Mouse (Mus musculus) gastrocnemius, postnatal 36 days (tissue): ENCODE measurements around the gene Fndc9. TPM values are rescaled to one million over a fixed set of nuclear protein-coding genes. Genes with fewer than 3 reads are reported as not detected.
A peak's percentile ranks its signal among the peaks of the same experiment; 100 is the strongest.

ENCODE experiments used
- DNase-seq, 2 experiments: peaks; one replicate each; pipeline ENCODE4 v3.0.0; 2022
- intact Hi-C: fragments of 180-260 bp; cut with DNase I; formaldehyde crosslinking; loops from one replicate; pipeline ENCODE4 v1.15.1; 2025
- long read RNA-seq, 2 experiments: library from polyadenylated mRNA; stranded (forward); transcript quantifications; one replicate each; pipeline ENCODE4 v2.0.0; 2021
- total RNA-seq, 2 experiments: library from RNA; stranded (reverse); gene quantifications; 2 replicates each; pipeline ENCODE4 v1.2.3; 2021

Gene Fndc9
- not detected for total RNA-seq
- long read RNA-seq, experiment 1: 0 reads
- long read RNA-seq, experiment 2, partial matches to known transcripts: 0 of 3 reads
- long read RNA-seq, experiment 2, other reads (novel, unspliced or antisense): 3 of 3 reads

DNA sequence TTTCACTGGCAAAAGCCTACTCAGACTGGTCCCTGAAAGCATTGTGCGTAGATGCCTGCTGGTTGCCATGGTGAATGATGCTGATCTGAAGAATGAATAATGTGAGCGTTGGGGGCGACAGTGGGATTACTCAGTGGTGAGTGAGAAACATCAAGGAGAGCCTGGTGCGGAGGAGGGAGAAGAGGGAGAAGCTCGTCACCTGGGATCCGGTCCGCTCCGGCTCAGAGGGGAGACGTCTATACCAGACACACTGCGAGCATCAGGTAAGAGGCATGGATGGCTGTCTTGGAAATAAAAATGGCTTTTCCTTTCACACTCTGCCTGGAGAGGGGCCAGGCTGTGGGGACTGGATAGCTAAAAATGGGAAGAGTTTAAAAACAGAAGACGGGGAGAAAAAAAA lies at the start of gene Fndc9:
Fndc9 (plus strand) TSS at position 198 of the 400 bp plus-strand sequence.
- DNase-seq: no peak
- intact Hi-C loops: no loop called here

DNA sequence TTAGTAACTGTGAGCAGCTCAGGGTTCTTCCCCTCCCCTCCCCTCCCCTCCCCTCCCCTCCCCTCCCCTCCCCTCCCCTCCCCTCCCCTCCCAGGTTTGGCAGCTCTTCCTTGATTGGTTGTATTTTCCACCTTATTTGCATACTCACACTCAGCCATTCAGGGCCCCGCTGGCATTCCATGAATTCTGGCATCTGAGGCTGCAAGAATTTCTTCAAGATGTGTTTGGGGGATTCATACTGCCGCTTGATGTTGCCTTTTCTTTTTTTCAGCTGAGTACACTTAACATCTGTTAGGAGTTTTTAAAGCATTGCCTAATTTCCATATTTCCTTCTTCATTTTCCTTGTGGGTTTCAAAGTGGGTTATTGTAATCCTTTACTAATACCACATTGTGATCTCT lies 47.0 kb upstream of the Fndc9 start:
- DNase-seq: no peak
- intact Hi-C loops: no loop called here

DNA sequence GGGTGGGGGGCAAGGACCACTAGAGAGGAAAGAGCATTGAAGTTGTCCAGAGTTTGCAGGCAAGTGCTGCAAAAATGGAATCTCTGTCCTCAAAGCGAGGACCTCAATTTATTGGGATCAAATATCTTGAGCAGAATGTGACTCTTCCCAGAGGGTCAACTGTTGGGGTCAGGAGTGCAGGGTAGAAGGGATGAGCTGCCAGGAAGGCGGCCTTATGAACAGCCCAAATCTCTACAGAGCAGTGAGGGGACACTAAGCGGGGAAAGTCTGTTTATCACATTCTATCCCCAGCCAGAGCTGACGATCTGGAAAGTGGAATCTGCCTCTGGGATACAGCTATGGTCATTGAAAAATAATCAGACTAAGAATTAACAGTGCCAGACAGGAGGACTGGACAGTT lies 41.2 kb upstream of the Fndc9 start:
- intact Hi-C loops: no loop called here
- DNase-seq: no peak

DNA sequence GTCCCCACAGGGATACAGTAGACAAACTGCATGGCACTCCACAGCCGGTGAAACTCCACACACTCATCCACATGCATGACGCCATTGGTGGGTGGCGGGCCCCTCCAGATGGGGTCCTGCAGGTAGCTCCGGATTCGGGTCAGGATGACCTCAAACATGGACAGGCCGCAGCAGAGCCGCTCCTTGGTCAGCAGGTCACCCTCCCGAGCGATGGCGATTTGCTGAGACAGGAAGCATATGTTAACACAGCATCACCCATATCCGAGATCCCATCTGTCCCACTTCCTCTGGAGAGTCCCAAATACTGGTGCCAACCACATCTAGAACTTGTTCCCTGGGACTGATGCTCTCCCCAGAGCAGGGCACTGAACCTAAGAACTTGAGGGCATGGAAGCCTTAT lies 34.7 kb upstream of the Fndc9 start:
- no peak for DNase-seq
- intact Hi-C loops: no loop called here

DNA sequence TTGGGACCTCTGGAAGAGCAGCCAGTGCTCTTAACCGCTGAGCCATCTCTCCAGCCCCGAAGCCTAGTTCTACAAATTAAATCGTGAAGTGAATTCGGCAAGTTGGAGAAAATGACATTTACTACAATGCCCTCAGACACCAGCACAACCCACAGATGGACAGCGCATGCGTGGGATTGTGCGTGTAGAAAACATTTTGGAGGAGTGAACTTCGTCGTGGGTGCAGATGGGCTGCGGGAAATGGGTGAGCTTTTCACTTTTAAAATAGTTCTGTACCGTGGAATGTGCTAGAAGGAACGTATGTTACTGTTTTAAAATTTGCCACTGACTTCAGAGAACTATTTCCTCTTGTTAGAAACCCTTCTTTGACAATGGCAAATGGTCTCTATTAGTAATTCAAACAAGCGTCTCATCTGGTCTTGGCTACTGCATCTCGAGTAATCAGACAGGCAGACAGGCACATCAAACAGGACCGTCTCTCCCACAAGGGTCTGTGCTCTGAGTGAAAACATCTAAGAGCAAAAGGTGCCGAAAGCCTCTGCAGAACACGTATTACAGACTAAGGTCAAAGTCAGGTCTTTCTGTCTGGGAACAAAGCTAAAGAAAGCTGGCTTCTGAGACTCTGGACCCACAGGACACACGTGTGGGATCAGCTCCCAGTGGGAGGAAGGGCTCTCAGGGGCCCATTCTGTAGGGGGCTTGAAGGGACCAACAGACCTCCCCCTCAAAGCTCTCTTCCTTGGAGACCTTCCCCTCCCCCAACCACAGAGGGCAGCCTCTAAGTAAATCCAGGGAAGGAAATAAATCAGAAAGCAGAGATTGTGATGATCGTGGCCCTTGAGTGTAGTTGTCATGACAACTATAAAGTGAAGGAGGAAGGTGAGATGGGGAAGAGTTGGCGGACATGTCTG lies 33.4 kb upstream of the Fndc9 start:
- intact Hi-C loops: no loop called here
- no peak for DNase-seq

DNA sequence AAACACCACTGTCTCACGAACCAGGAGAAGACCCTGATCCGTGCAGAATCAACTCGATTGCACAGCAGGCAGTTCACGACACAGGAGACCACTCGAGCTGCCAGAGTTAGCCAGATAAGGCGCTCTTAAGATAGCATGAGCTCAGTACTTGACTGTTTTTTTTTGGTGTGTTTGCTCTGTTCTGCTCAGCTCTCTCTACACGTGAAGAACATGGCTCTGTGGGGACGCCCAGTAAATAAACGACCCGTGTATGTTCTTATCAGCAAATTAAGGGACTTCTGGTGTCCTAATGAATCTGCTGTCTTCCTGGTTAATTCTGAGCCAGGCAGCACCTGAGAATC lies 32.8 kb upstream of the Fndc9 start:
- intact Hi-C loops: no loop called here
- DNase-seq: no peak

DNA sequence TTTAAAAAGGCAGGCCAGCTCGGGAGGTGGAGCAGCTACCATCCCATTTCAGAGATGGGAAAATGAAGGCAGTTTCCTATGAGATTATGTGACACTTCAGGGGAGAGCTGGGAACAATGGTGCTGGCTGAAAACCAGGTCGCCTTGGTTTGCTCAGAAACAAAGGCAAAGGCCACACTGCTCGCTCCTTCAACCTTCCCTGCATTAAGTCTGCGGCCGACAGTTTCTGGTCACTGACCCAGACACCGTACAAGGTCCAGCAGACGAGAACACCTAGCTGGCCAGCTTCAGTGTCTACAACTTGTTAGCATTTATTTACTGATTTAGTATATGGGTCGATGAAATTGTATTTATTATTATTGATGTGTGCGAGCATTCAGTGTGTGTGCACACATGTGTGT lies 30.5 kb upstream of the Fndc9 start:
- DNase-seq: no peak

DNA sequence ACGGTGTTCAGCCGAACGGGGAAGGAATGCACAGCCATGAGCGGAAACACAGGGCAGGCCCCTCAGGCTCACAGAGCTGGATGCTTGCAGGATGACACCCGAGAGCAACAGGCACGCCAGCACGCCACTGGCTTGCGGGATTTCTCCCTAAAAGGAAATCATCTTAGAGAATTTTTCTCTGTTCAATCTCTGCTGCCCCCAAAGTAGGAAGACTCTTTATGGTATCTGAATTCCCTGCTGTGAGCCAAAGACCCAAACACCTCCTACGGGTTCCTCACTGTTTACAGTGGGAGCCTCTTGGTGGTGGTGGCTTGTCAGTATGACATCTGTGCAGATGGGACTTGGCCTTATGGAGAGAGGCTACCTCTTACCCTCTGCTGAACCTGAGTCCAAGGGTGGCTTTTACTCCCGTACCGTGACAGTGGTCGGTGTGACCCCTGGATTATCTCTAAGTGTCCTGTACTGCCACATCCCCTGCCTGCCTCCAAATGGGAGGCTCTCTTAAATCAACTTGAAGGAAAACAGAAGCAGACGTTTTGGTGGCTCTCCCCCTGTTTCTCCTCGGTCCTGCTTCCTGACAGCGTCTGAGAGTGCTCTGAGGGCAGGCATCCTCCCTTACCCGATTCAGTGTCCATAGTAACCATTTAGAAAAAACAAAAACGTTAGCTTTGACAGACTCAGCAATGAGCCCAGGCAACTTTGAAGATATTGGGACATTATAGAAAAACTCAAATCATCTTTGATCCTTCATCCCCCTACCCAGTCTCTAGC lies 29.5 kb upstream of the Fndc9 start:
- intact Hi-C loops: no loop called here
- no peak for DNase-seq

More for the DNA sequence above, 30.5 kb upstream of the Fndc9 start:
- intact Hi-C loops: no loop called here

DNA sequence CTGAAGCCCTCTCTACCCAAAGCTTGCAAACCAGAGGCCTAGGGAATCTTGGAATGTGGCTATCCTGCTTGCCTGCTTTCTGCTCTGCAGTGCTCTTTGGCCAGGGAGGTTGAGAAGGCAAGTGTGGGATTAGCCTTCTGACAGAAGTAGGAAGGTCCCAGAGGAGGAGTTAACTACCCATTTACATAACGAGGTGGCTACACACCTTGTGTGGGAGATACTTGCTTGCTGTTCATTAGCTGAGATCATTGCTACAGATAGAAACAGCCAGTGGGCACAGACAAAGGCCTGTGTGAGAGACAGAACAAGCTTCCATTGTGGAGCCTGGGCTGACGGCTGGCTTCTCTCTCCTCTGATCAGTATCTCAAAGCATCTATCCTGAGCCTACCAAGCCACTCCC lies 25.4 kb upstream of the Fndc9 start:
- intact Hi-C loops: loop anchor here (5.0 kb wide), 1 partner anchor 83 kb away; no protein-coding TSS in a partner anchor
- DNase-seq: no peak

DNA sequence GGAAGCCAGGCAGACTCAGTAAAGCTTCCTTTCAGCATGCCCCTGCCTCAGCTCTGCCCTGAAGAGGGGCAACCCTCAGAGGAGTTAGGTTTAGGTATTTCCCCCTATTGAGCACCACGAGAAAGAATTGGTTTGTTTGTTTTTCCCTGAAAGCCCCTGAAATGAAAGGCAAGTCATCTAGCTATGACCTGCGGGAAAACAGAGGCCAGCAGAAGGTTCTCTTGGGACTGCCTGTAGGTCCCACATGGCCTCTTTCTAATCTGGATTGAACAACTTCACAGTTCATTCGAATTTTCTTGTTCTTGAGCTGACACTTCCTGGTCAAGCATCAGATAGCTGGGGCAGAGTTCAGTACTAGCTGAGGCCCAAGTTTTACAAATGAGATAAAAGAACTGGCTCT lies 23.5 kb upstream of the Fndc9 start:
- DNase-seq: no peak
- intact Hi-C loops: loop anchor here (5.0 kb wide), 1 partner anchor 85 kb away; no protein-coding TSS in a partner anchor

DNA sequence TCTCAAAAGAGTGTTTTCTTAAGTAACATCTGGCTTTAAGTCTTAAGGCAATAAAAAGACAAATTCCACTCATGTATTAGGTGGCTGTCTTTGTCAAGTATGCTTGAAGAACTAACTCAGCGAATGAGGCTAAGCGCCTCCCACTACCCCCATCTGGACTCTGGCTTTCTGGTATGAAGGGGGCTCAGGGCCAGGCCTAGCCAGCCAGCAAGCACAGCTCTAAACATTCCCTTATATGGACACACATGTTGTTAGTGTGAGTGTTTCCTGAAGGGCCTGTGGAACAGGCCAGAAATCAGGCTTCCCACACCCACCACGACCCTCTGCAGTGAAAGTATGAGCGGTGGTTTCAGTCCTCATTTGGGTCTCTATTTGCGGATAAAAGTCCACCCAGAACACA lies 21.5 kb upstream of the Fndc9 start:
- no peak for DNase-seq
- intact Hi-C loops: loop anchor here (2.0 to 5.0 kb wide), 3 partner anchors 87 to 269 kb away; partner anchors contain the start of genes Gm12166 and Lsm11

DNA sequence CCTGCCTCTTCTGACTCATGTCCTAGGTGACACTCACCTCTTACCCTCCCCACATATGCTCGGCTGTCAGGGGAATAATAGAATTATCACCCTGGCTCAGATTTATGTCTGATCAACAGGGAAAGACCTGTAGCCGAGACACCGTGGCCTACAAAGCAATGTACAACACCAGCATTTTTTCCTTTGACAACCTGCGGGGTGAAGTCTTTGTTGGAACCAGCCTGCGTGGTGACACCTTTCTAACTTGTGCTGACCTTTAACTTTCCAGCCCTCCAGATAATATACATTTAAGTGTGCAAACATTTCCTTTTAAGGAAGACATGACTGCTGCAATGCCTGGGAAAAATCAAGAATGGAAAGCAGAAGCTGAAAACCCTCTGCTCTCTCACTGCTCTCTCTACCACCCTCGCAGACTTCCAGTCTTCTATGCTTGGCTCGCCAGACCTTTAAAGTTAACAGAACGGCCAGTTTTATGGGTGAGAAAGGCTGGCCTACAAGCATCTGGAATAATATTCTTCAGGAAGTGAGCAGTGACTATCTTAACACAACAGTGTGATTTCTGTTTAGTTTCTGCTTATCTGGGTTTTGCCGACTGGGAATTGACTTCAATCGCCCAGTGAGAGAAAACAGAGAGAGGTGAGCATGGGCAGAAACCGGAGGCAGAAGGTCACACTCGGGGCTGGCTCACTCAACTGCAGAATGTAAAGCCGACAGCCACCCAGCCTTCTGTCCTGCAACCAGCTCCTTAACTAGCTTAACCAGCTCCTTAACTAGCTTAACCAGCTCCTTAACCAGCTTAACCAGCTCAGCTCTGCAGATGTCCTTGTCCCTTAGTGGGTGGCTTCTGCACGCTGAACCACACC lies 20.7 kb upstream of the Fndc9 start:
- intact Hi-C loops: loop anchor here (2.0 to 5.0 kb wide), 4 partner anchors 87 to 270 kb away; partner anchors contain the start of genes Gm12166 and Lsm11
- DNase-seq: no peak

DNA sequence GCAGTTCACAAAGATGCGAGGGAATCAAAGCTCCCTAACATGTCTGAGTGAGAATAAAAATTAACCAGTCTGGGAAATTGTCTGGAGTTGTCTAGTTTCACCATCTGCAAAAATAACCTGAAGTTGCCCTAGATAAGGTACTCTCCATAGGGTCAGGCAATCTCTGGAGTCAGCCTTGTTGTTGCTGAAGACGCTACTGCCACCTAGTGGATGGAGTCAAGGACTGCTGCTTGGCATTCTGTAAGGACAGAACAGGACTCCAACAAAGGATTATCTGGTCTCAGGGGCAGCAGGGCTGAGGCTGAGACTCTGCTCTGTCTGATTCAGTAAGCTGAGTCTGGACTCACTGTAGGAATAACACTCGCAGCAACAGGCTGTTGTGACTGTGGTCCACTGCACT lies 20.0 kb upstream of the Fndc9 start:
- DNase-seq: peak in 1 of 2 experiments; percentile 44
- intact Hi-C loops: loop anchor here (2.0 to 5.0 kb wide), 3 partner anchors 163 to 271 kb away; partner anchors contain the start of genes Gm12166 and Lsm11

DNA sequence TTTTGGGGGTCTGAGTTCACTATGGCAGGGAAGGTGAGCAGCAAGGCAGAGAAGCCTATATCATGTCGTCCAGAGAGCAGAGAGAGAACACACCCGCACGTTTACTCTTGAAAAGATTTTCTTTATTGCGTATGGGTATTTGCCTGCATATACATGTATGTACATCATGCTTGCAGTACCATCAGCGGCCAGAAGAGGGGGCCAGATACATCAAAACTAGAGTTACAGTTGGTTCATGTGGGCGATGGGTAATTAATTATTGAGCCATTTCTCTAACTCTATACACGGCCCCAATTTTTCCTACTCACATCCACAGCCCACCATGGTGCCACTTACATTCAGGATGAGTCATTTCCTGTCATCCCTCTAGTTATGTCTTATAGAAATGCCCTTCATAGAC lies 18.7 kb upstream of the Fndc9 start:
- intact Hi-C loops: loop anchor here (5.0 kb wide), 1 partner anchor 199 kb away; no protein-coding TSS in a partner anchor
- no peak for DNase-seq

DNA sequence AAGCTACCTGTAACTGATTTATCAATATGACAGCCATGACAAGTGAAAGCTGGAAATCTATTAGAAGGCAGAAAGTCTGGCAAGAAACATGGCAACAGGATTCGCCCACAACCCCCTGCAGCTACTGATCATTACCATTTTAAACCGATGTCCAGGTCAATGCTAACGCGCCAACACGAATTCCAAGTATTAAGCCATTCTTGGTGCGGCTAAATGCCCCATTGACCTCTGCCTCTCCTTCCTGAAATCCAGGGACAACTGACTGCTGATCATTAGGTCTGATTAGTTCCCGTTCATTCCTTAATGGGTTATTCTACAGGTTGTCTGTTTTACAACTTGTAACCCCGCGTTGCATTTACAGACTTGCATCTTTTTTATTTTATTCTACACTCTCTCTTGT lies 17.6 kb upstream of the Fndc9 start:
- intact Hi-C loops: loop anchor here (5.0 kb wide), 1 partner anchor 200 kb away; no protein-coding TSS in a partner anchor
- no peak for DNase-seq

DNA sequence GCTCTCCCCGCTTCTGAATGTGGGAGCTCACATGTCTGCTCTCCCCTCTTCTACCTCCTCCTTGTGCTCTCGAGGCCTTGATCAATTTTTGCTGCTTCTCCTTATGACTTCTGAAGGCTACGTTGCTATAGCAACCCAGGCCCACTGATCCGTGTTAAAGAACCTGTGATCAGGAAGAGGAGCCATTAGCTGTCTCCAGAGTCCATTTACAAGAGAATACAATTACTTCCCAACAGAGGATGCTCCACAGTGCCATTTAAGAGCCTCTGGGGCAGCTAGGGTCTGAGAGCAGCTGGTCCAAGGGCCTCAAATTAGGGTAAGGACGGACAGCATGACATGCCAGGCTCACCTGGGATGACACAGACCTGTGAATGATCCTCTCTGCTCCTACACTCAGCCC lies 16.7 kb upstream of the Fndc9 start:
- intact Hi-C loops: loop anchor here (5.0 kb wide), 1 partner anchor 201 kb away; no protein-coding TSS in a partner anchor
- DNase-seq: no peak

DNA sequence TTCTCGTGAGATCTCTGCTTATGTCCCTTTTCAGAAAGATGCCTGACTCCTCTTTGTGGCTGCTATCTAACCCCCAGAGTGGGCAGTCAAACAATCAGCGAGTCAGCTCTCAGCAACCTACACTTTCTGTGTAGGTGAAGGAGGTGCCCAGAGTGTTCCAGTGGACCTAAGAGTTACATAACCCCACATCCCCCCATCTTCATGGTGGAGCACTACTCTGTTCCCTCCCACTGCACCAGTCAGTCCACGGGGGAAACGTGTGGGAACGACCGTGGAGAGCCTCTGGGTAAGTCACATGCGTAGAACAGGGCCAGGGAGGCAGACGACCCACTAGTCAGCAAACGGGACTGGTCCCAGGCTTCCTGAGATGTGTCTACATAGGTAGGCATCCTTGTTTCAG lies 16.0 kb upstream of the Fndc9 start:
- intact Hi-C loops: loop anchor here (5.0 kb wide), 1 partner anchor 202 kb away; no protein-coding TSS in a partner anchor

DNA sequence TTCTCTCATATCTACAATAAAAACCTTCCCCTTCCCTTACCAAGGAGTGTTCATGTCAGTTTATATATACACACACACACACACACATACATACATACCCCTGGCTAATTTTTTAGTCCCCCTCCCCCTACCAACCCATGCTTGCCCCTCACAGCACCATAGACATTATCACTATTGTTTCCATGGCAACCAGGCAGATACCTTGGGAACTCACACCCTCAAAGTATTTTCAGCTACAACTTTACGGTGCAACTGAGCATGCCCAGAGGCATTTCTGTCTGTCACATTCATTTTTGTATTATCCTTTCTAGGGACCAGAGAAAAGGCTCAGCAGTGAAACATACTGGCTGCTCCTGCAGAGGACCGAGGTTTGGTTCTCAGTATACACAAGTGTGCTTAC lies 15.1 kb upstream of the Fndc9 start:
- no peak for DNase-seq
- intact Hi-C loops: no loop called here

More for the DNA sequence above, 16.0 kb upstream of the Fndc9 start:
- no peak for DNase-seq

DNA sequence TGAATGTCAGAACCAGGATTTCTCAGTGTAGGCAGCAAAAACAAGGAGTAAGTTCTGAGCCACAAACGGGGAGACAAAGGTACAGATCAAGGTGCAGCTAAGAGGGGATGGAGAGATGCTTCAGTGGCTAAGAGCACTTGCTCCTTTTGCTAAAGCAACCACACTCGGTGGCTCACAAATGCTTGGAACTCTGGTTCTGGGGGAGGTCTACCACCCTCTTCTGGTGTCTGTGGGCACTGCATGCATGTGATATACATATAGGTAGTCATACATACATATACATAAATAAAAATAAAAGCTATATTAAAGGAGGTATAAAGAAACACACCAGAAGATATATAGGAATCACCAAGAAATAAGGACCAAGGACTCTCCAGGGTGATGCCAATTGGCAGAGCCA lies 11.8 kb upstream of the Fndc9 start:
- intact Hi-C loops: no loop called here
- DNase-seq: no peak

DNA sequence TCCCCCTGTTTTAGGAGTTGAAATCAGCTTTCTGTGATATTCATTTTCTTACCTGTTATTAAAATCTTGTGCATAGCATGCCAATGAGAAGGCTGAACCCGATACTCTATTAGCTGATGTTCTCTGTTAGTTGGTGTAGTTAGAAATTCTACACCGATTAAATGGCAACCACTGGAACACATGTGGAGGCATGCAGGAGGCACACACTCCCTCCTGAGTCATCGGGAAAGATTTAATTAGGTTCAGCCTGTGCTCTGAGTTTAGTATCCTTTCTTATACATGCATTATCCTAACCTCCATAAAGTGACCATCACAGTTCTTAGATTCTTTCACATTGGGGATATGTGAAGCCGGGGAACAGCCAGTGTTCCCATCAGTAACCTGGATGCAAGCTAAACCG lies 10.0 kb upstream of the Fndc9 start:
- no peak for DNase-seq
- intact Hi-C loops: no loop called here
